Mouse (Mus musculus) adrenal gland, adult 18-20 months (tissue): Measurements from ENCODE around the gene Zswim7. TPM values are rescaled to one million over a fixed set of nuclear protein-coding genes. Genes with fewer than 3 reads are reported as not detected.

Source experiments
- DNase-seq, 2 experiments: peaks; one replicate each; pipeline ENCODE4 v3.0.0; 2021 to 2022; ENCODE audit warnings: low spot score in 2 of 2
- total RNA-seq, 2 experiments: library from RNA; stranded (reverse); gene quantifications; 1 replicate in 1 of 2; 2 replicates in 1 of 2; pipeline ENCODE4 v1.2.3; 2021

Zswim7 gene
- total RNA-seq, 2 experiments from 2014 or later: 15.5 to 23.9 TPM

DNA sequence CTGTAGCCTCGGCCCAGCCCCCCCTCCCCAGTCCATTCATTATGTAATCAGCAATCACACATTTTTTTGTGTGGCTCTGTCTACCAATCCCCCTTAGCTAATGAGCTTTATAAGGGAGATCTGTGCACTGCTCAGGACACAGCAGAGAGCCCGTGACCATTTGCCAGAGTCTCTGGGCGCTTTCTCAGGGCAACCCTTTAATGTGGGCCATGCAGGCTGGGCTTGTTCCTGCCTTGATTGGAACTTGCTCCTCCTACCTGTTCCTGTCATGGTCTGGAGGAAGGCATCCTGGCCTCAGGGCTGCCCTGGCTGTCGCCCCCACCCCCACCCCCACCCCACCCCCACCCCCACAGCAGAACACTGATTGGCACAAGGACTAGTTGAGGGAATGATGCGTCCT, 22.0 kb downstream of the Zswim7 start:
- no peak for DNase-seq

- no peak for DNase-seq
Observed at GRCm38 (mm10) chr11:62253380-62253779, 27.8 kb downstream of the Zswim7 start.

- DNase-seq: no peak
Observed at GRCm38 (mm10) chr11:62251047-62251446, 30.1 kb downstream of the Zswim7 start.

GRCm38 (mm10) chr11:62249266-62250037, 31.7 kb downstream of the Zswim7 start:
- DNase-seq: peak; percentile 11 to 27

- peak; percentile 67 to 68 for DNase-seq
Observed at GRCm38 (mm10) chr11:62248401-62249244, 32.6 kb downstream of the Zswim7 start, which contains the start of gene Adora2b. Gene Adora2b (plus strand): TSS chr11:62248984.

DNA sequence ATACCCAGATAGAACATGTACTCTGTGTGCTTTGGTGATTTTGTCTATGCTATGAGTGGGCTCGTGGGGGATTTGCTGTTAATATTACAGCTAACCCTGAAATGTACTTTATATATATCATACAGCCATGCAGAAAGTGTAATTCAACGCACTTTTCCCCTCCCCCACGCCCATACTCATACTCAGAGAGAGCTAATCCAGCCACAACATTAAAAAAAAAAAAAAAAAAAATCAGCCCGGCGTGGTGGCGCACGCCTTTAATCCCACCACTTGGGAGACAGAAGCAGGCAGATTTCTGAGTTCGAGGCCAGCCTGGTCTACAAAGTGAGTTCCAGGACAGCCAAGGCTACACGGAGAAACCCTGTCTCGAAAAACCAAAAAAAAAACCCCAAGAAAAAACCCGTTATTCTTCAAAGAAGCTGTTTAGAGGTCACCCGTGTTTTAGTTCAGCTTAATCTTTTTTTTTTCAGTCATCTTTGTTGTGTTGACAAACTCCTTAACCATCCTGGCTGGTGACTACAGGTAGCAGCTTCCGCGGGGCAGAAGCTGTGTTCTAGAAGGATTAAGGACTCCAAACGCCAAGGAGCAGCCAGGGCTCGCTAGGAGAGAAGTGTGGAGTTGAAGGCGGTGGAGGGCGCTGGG, 33.3 kb downstream of the Zswim7 start:
- no peak for DNase-seq

- DNase-seq: no peak
Observed at GRCm38 (mm10) chr11:62244471-62244870, 36.7 kb downstream of the Zswim7 start.

DNA sequence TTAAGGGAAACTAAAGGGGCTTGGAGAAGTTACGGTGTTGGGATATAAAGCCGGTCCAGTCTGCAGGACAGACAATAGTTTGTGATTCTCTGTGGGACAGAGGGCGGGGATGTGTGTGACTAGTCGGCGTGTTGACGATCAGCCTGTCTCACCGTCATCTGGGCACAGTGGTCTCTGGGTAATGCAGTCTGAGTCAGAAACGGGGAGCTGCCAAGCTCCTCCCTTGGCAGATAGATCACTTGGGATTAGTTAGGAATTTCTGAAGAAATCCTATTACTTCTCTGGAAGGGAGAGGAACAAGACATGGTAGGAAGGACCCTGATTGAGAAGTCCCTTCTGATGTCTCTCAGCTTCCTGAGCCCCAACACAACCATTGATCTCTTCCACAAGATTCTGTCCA, 37.3 kb downstream of the Zswim7 start:
- DNase-seq: no peak

- no peak for DNase-seq
Observed at GRCm38 (mm10) chr11:62240631-62241261, 40.4 kb downstream of the Zswim7 start.

- no peak for DNase-seq
Observed at GRCm38 (mm10) chr11:62224797-62225196, 56.4 kb downstream of the Zswim7 start.

DNA sequence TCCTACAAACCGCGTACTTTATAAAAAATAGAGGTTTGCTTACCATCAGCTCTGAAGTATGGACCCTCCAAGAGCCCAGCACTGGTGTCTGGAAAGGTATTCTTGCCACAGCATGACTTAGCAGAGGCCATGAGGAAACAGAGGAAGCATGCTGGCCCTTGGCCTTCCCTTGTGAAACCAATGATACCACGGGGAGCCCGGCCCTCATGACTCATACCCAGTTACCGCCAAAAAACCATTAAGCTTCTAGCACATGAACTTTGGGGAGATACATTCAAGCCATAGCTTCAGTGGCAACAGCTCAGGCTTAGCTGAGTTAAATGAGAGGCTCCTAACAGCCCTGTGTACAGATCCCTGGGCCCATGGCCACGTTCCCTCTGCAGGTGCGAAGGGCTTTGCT, 57.2 kb downstream of the Zswim7 start:
- DNase-seq: no peak

GRCm38 (mm10) chr11:62223416-62223815, 57.8 kb downstream of the Zswim7 start:
- DNase-seq: no peak

GRCm38 (mm10) chr11:62220756-62221510, 60.2 kb downstream of the Zswim7 start:
- DNase-seq: no peak

DNA sequence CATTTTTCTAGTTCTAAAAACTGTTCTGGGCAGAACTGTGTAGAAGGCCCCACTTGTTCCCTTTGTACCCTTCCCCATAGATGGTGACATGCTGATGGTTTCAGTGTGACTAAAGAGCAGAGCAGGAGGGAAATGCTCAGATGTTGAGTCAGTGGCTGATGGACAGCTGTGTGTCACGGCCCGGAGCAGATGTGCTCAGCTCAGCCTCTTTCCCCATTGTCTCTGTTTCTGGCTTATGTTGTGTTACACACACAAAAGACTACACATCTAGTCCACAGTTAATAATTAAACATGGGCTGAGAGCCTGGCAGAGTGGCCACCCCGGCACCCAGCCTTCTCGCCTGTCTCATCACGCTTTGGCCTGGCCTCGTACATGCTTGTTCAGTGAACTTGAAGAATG, 63.4 kb downstream of the Zswim7 start:
- DNase-seq: no peak

Other genes with a start within 250 kb of the Zswim7 start
- gene Adora2b, start 32.4 kb downstream of the Zswim7 start, total RNA-seq: 1 to 10 TPM in 1 of 2 experiments, under 1 TPM in 1; 0.64 to 1.7 TPM
- 10 to 100 TPM; 29.0 to 32.6 TPM for gene Ttc19, start 98 bp upstream of the Zswim7 start, total RNA-seq
- 1 to 10 TPM; 7.5 to 9.0 TPM for gene Pigl, start 177.1 kb upstream of the Zswim7 start, total RNA-seq
- gene Ncor1, start 177.2 kb upstream of the Zswim7 start, total RNA-seq: 100 to 1,000 TPM; 185 to 200 TPM